Comparison of ENCODE assay signal across 7 mouse cellular contexts in the genomic region with DNA sequence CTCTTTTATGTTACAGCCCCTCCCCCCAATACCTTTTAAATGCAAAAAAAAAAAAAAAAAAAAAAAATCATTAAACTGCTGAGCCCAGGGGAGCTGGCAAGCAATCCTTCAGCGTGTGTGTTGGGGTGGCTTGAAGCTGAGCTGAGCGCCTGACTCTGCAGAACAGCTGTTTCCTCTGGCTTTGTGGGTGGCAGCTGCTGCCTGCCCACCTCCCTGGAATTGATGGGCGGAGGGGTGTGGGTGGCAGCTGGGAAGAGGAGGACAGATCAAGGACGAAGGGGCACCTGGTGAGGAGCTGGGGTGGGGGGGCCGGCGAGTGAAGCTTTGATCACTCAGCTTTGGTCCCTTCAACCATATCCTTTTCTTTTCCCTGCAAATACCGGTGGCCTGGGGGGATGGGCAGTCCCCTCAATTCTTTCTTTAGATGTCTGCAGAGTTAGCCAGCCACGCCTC. TPM values are rescaled to one million over a fixed set of nuclear protein-coding genes. Genes with fewer than 3 reads are reported as not detected.
DNase-seq lines count a peak whose midpoint lies in the region; ATAC-seq and TF ChIP-seq lines count a peak whose summit lies in the region.

No protein-coding gene starts in this region.

- no peaks in the 10 kb centered on the region for H3K9me3 ChIP-seq in kidney, postnatal 0 days (replicated peaks; ENCODE audit: low read length)
- no peaks in the 10 kb centered on the region for H3K9me3 ChIP-seq in hindbrain, embryonic 12.5 days (replicated peaks)
- no peaks in the 10 kb centered on the region for H3K9me3 ChIP-seq in stomach, postnatal 0 days (ENCODE audit: control insufficient read depth, low read length)

- no peak for TF ChIP-seq POLR2A in kidney, adult 2 months (IDR thresholded peaks at IDR 0.05; ENCODE audit: low read depth, low read length)

- 0 out of 2 replicates have a peak overlapping the region, but pooled peaks have one; percentile 23 for H3K9ac ChIP-seq in kidney, postnatal 0 days (ENCODE audit: low read depth, low read length)
- H3K9ac ChIP-seq in hindbrain, embryonic 12.5 days = no peak overlapping the region
- no peak overlapping the region for H3K9ac ChIP-seq in stomach, postnatal 0 days (ENCODE audit: low read length)

- peak; percentile 52; the same call in 1 of the 2 replicates for ATAC-seq in kidney, postnatal 0 days (replicated peaks; ENCODE audit: low FRiP score, low read depth)
- ATAC-seq in common myeloid progenitor, adult 5-6 weeks (replicated peaks; ENCODE audit: low read depth, poor library complexity, severe bottlenecking) = peak; percentile 66
- ATAC-seq in hindbrain, embryonic 12.5 days (ENCODE audit: low FRiP score) = peak; percentile 67
- ATAC-seq in stomach, postnatal 0 days (ENCODE audit: low FRiP score, low TSS enrichment) = no peak

- peak overlapping the region; percentile 62; the same call in 1 of the 2 replicates for H3K27ac ChIP-seq in kidney, postnatal 0 days
- H3K27ac ChIP-seq in kidney, adult 2 months (ENCODE audit: insufficient read depth, low read depth, low read length) = no peak overlapping the region
- H3K27ac ChIP-seq in hindbrain, embryonic 12.5 days = peak overlapping the region; percentile 64
- H3K27ac ChIP-seq in stomach, postnatal 0 days (replicated peaks) = 0 out of 2 replicates have a peak overlapping the region, but pooled peaks have one; percentile 8

- H3K4me1 ChIP-seq in kidney, postnatal 0 days (replicated peaks; ENCODE audit: insufficient read depth, low read length) = peaks cover 7% of the 10 kb centered on the region; the same call in 1 of the 2 replicates
- no peaks in the 10 kb centered on the region for H3K4me1 ChIP-seq in kidney, adult 2 months (ENCODE audit: control insufficient read depth, insufficient read depth, low read length)
- H3K4me1 ChIP-seq in hindbrain, embryonic 12.5 days = peaks cover 32% of the 10 kb centered on the region
- peaks cover 7% of the 10 kb centered on the region; the same call in 1 of the 2 replicates for H3K4me1 ChIP-seq in stomach, postnatal 0 days (replicated peaks; ENCODE audit: control insufficient read depth, insufficient read depth)

- TF ChIP-seq CTCF in kidney, postnatal 0 days (IDR thresholded peaks at IDR 0.05; ENCODE audit: low read depth) = no peak
- TF ChIP-seq CTCF in kidney, adult 2 months (conservative IDR thresholded peaks at IDR 0.05; ENCODE audit: insufficient read depth, insufficient read length, low read depth, low read length) = no peak
- no peak for TF ChIP-seq CTCF in stomach, postnatal 0 days (IDR thresholded peaks at IDR 0.05; ENCODE audit: low read depth)

- TF ChIP-seq EP300 in stomach, postnatal 0 days (optimal IDR thresholded peaks at IDR 0.05) = no peak

- DNase-seq in kidney, postnatal 0 days (ENCODE audit: low spot score) = peak; percentile 67
- no peak for DNase-seq in kidney, adult 2 months
- DNase-seq in stomach, postnatal 0 days (ENCODE audit: low spot score) = no peak
- DNase-seq in right cerebral cortex, postnatal 36 days (ENCODE audit: low spot score in 2 of 2) = no peak
- DNase-seq in adipocyte (ENCODE audit: low spot score) = no peak

- no peaks in the 10 kb centered on the region for H3K27me3 ChIP-seq in kidney, postnatal 0 days (ENCODE audit: insufficient read depth, low read length)
- no peaks in the 10 kb centered on the region for H3K27me3 ChIP-seq in kidney, adult 2 months (replicated peaks; ENCODE audit: control insufficient read depth, insufficient read depth, low read length)
- H3K27me3 ChIP-seq in hindbrain, embryonic 12.5 days = no peaks in the 10 kb centered on the region
- no peaks in the 10 kb centered on the region for H3K27me3 ChIP-seq in stomach, postnatal 0 days (ENCODE audit: control insufficient read depth, insufficient read depth, low read length)

- H3K4me3 ChIP-seq in kidney, postnatal 0 days (replicated peaks; ENCODE audit: low read depth, low read length) = no peak overlapping the region
- H3K4me3 ChIP-seq in kidney, adult 2 months (ENCODE audit: insufficient read depth, low read depth, low read length) = no peak overlapping the region
- no peak overlapping the region for H3K4me3 ChIP-seq in hindbrain, embryonic 12.5 days
- H3K4me3 ChIP-seq in stomach, postnatal 0 days (ENCODE audit: low read depth, low read length) = no peak overlapping the region

- peak overlapping the region; percentile 35 for H3K4me2 ChIP-seq in kidney, postnatal 0 days (ENCODE audit: low read length)
- peak overlapping the region; percentile 21; the same call in 1 of the 2 replicates for H3K4me2 ChIP-seq in hindbrain, embryonic 12.5 days (replicated peaks)
- H3K4me2 ChIP-seq in stomach, postnatal 0 days (replicated peaks; ENCODE audit: low read depth) = no peak overlapping the region

- 5% methylated on average over 8 of the region's 8 CpGs for WGBS in kidney, postnatal 0 days
- WGBS in kidney, adult 2 months = 21% methylated on average over 8 of the region's 8 CpGs
- 1% methylated on average over 8 of the region's 8 CpGs for WGBS in hindbrain, embryonic 12.5 days
- WGBS in stomach, postnatal 0 days = 22% methylated on average over 8 of the region's 8 CpGs

- no peaks in the 10 kb centered on the region for H3K36me3 ChIP-seq in kidney, postnatal 0 days (ENCODE audit: insufficient read depth, low read length)
- H3K36me3 ChIP-seq in kidney, adult 2 months (ENCODE audit: control insufficient read depth, insufficient read depth, low read length) = no peaks in the 10 kb centered on the region
- H3K36me3 ChIP-seq in hindbrain, embryonic 12.5 days = no peaks in the 10 kb centered on the region
- H3K36me3 ChIP-seq in stomach, postnatal 0 days (ENCODE audit: control insufficient read depth, insufficient read depth, low read length) = no peaks in the 10 kb centered on the region

RNA-seq across cellular contexts. Expression of gene Srsf3, which starts 24.3 kb away (rescaled TPM):
- polyA plus RNA-seq in kidney, postnatal 0 days (2015; fragmentation: Nextera tagmentation; extraction: Ambion mirVana) = 456 and 496 TPM in 2 replicates
- polyA plus RNA-seq in kidney, adult 2 months (2012; rRNA removed) = 71.0 and 85.2 TPM in 2 replicates
- 954 and 1,077 TPM in 2 replicates for total RNA-seq in common myeloid progenitor, adult 5-6 weeks (2017)
- polyA plus RNA-seq in hindbrain, embryonic 12.5 days (2016; fragmentation: Nextera tagmentation; extraction: Ambion mirVana) = 662 and 667 TPM in 2 replicates
- 279 and 305 TPM in 2 replicates for polyA plus RNA-seq in stomach, postnatal 0 days (2015; fragmentation: Nextera tagmentation; extraction: Ambion mirVana)

RNA-seq across cellular contexts. Expression of gene Cdkn1a, which starts 34.1 kb away (rescaled TPM):
- 125 and 136 TPM in 2 replicates for polyA plus RNA-seq in kidney, postnatal 0 days (2015; fragmentation: Nextera tagmentation; extraction: Ambion mirVana)
- polyA plus RNA-seq in kidney, adult 2 months (2012; rRNA removed) = 11.6 and 13.7 TPM in 2 replicates
- 3.7 and 7.9 TPM in 2 replicates for total RNA-seq in common myeloid progenitor, adult 5-6 weeks (2017)
- polyA plus RNA-seq in hindbrain, embryonic 12.5 days (2016; fragmentation: Nextera tagmentation; extraction: Ambion mirVana) = 39.0 and 43.6 TPM in 2 replicates
- 484 and 502 TPM in 2 replicates for polyA plus RNA-seq in stomach, postnatal 0 days (2015; fragmentation: Nextera tagmentation; extraction: Ambion mirVana)

RNA-seq across cellular contexts. Expression of gene Stk38, which starts 48.9 kb away (rescaled TPM):
- 58.8 and 66.9 TPM in 2 replicates for polyA plus RNA-seq in kidney, postnatal 0 days (2015; fragmentation: Nextera tagmentation; extraction: Ambion mirVana)
- polyA plus RNA-seq in kidney, adult 2 months (2012; rRNA removed) = 61.7 and 66.8 TPM in 2 replicates
- total RNA-seq in common myeloid progenitor, adult 5-6 weeks (2017) = 94.7 and 123 TPM in 2 replicates
- 150 and 152 TPM in 2 replicates for polyA plus RNA-seq in hindbrain, embryonic 12.5 days (2016; fragmentation: Nextera tagmentation; extraction: Ambion mirVana)
- 64.8 and 68.7 TPM in 2 replicates for polyA plus RNA-seq in stomach, postnatal 0 days (2015; fragmentation: Nextera tagmentation; extraction: Ambion mirVana)

RNA-seq across cellular contexts. Expression of gene Rab44, which starts 57.2 kb away (rescaled TPM):
- polyA plus RNA-seq in kidney, postnatal 0 days (2015; fragmentation: Nextera tagmentation; extraction: Ambion mirVana) = 0.21 and 0.22 TPM in 2 replicates
- 0.16 and 0.34 TPM in 2 replicates for polyA plus RNA-seq in kidney, adult 2 months (2012; rRNA removed)
- total RNA-seq in common myeloid progenitor, adult 5-6 weeks (2017) = 147 and 213 TPM in 2 replicates
- polyA plus RNA-seq in hindbrain, embryonic 12.5 days (2016; fragmentation: Nextera tagmentation; extraction: Ambion mirVana) = 0.34 and 1.1 TPM in 2 replicates
- 1.4 and 2.2 TPM in 2 replicates for polyA plus RNA-seq in stomach, postnatal 0 days (2015; fragmentation: Nextera tagmentation; extraction: Ambion mirVana)
